Mouse (Mus musculus) left cerebral cortex, postnatal 25 days (tissue): Measurements from ENCODE around the gene Wipf1. TPM values are rescaled to one million over a fixed set of nuclear protein-coding genes. Genes with fewer than 3 reads are reported as not detected.

Experiments used
- DNase-seq, 2 experiments: peaks; one replicate each; pipeline ENCODE4 v3.0.0; 2022; ENCODE audit warnings: low spot score in 2 of 2, mixed read lengths in 1 of 2
- intact Hi-C: fragments of 180-260 bp; cut with DNase I; formaldehyde crosslinking; loops from one replicate; pipeline ENCODE4 v1.15.1; 2025
- total RNA-seq, 2 experiments: library from RNA; stranded (reverse); gene quantifications; 2 replicates each; pipeline ENCODE4 v1.2.3; 2021

Wipf1 gene
- total RNA-seq, 2 experiments from 2014 or later = 7.0 to 8.4 TPM

- DNase-seq = no peak
- intact Hi-C loops = loop anchor here (10.0 kb wide), 1 partner anchor 242 kb away; no protein-coding TSS in a partner anchor
Measured at GRCm38 (mm10) chr2:73406336-73406915, 123.1 kb downstream of the Wipf1 start.

- intact Hi-C loops = loop anchor here (5.0 to 10.0 kb wide), 2 partner anchors 78 to 240 kb away; no protein-coding TSS in a partner anchor
- no peak for DNase-seq
Measured at GRCm38 (mm10) chr2:73404980-73405379, 124.6 kb downstream of the Wipf1 start.

- no peak for DNase-seq
- intact Hi-C loops = loop anchor here (5.0 to 10.0 kb wide), 2 partner anchors 77 to 240 kb away; no protein-coding TSS in a partner anchor
Measured at GRCm38 (mm10) chr2:73404442-73404841, 125.1 kb downstream of the Wipf1 start.

- no peak for DNase-seq
- intact Hi-C loops = loop anchor here (5.0 to 10.0 kb wide), 2 partner anchors 76 to 239 kb away; no protein-coding TSS in a partner anchor
Measured at GRCm38 (mm10) chr2:73403385-73404013, 126.0 kb downstream of the Wipf1 start.

GRCm38 (mm10) chr2:73401689-73402088 is 127.8 kb downstream of the Wipf1 start:
- DNase-seq = no peak
- intact Hi-C loops = loop anchor here (5.0 to 10.0 kb wide), 2 partner anchors 74 to 237 kb away; no protein-coding TSS in a partner anchor

GRCm38 (mm10) chr2:73397476-73397875 is 132.1 kb downstream of the Wipf1 start:
- DNase-seq = no peak
- intact Hi-C loops = no loop called here

GRCm38 (mm10) chr2:73396828-73397325 is 132.7 kb downstream of the Wipf1 start:
- DNase-seq = no peak

GRCm38 (mm10) chr2:73395516-73395915 is 134.0 kb downstream of the Wipf1 start:
- intact Hi-C loops = no loop called here

More at GRCm38 (mm10) chr2:73396828-73397325, 132.7 kb downstream of the Wipf1 start:
- intact Hi-C loops = no loop called here

GRCm38 (mm10) chr2:73394476-73394875 is 135.1 kb downstream of the Wipf1 start:
- intact Hi-C loops = no loop called here
- no peak for DNase-seq

More at GRCm38 (mm10) chr2:73395516-73395915, 134.0 kb downstream of the Wipf1 start:
- DNase-seq = no peak

- no peak for DNase-seq
- intact Hi-C loops = no loop called here
Measured at GRCm38 (mm10) chr2:73392772-73393171, 136.8 kb downstream of the Wipf1 start.

GRCm38 (mm10) chr2:73389951-73390350 is 139.6 kb downstream of the Wipf1 start:
- no peak for DNase-seq
- intact Hi-C loops = no loop called here

- intact Hi-C loops = no loop called here
- no peak for DNase-seq
Measured at GRCm38 (mm10) chr2:73387806-73388205, 141.7 kb downstream of the Wipf1 start.

- DNase-seq = peak; percentile 97 to 99
- intact Hi-C loops = no loop called here
Measured at GRCm38 (mm10) chr2:73386356-73387046, 143.0 kb downstream of the Wipf1 start, which contains the start of gene Gpr155. TSS of gene Gpr155 (minus strand) at chr2:73386572.

- DNase-seq = peak in 1 of 2 experiments; percentile 15
- intact Hi-C loops = no loop called here
Measured at GRCm38 (mm10) chr2:73385641-73386355, 143.7 kb downstream of the Wipf1 start.

- intact Hi-C loops = no loop called here
- DNase-seq = no peak
Measured at GRCm38 (mm10) chr2:73385172-73385571, 144.4 kb downstream of the Wipf1 start.

- no peak for DNase-seq
- intact Hi-C loops = no loop called here
Measured at GRCm38 (mm10) chr2:73380298-73380975, 149.1 kb downstream of the Wipf1 start.

- no peak for DNase-seq
- intact Hi-C loops = no loop called here
Measured at GRCm38 (mm10) chr2:73379656-73380055, 149.9 kb downstream of the Wipf1 start.
